Mouse (Mus musculus) CH12.LX (cell line): ENCODE results near the gene Sema5b. TPM values are rescaled to one million over a fixed set of nuclear protein-coding genes. Genes with fewer than 3 reads are reported as not detected.

Experiments used
- DNase-seq: peaks from one replicate; pipeline ENCODE4 v3.0.0-alpha.2; 2013; ENCODE audit errors: extremely low read depth
- H3K27ac ChIP-seq: 2 replicates; pipeline ENCODE4 v1.5.1; 2012; ENCODE audit warnings: low read depth, mild to moderate bottlenecking, control low read depth, moderate library complexity; ENCODE audit not compliant: insufficient read depth
- H3K27me3 ChIP-seq: replicated peaks from 2 replicates; pipeline ENCODE3; 2012; ENCODE audit warnings: inconsistent platforms
- H3K36me3 ChIP-seq, 2 experiments: replicated peaks in 1 of 2; 2 replicates each; pipeline versions ENCODE3 to v1.6.1; 2012; ENCODE audit warnings: inconsistent platforms in 1 of 2, low read length in 1 of 2, mild to moderate bottlenecking in 1 of 2, mixed read lengths in 1 of 2, moderate library complexity in 1 of 2; ENCODE audit not compliant: control insufficient read depth in 1 of 2, insufficient read depth in 1 of 2
- H3K4me1 ChIP-seq, 2 experiments: 2 replicates each; pipeline ENCODE4 v1.6.1; 2012; ENCODE audit warnings: inconsistent platforms in 1 of 2, moderate library complexity in 1 of 2; ENCODE audit not compliant: insufficient read depth in 2 of 2, control insufficient read depth in 1 of 2
- H3K4me2 ChIP-seq: 2 replicates; pipeline ENCODE4 v1.6.1; 2012; ENCODE audit warnings: low read depth, mild to moderate bottlenecking, control low read depth; ENCODE audit not compliant: poor library complexity, insufficient read depth, severe bottlenecking
- H3K4me3 ChIP-seq, 3 experiments: fragments of 150-350 bp in 1 of 3; sonication (generic) in 1 of 3; replicated peaks in 1 of 3; 2 replicates each; pipeline versions ENCODE3 to v1.5.1; 2011 to 2012; ENCODE audit warnings: low read depth in 2 of 3, low read length in 2 of 3, mild to moderate bottlenecking in 2 of 3, moderate library complexity in 2 of 3, control low read depth in 1 of 3, improper control_type of control experiment in 1 of 3, inconsistent platforms in 1 of 3, mixed read lengths in 1 of 3; ENCODE audit not compliant: poor library complexity in 1 of 3
- H3K79me2 ChIP-seq: replicated peaks from 2 replicates; pipeline ENCODE4 v1.6.1; 2012; ENCODE audit warnings: mild to moderate bottlenecking, moderate library complexity; ENCODE audit not compliant: control insufficient read depth, poor library complexity, insufficient read depth, severe bottlenecking; ENCODE audit errors: extremely low read depth
- H3K9ac ChIP-seq: 2 replicates; pipeline ENCODE4 v1.6.1; 2012; ENCODE audit warnings: low read depth, mild to moderate bottlenecking, control low read depth, moderate library complexity; ENCODE audit not compliant: insufficient read depth
- H3K9me3 ChIP-seq: replicated peaks from 2 replicates; pipeline ENCODE3; 2012; ENCODE audit warnings: low read length, inconsistent platforms, mixed read lengths
- BHLHE40 ChIP-seq: IDR thresholded peaks from 2 replicates; pipeline ENCODE4 v1.6.1; 2011; ENCODE audit warnings: mild to moderate bottlenecking, low read depth, low read length, improper control_type of control experiment
- CHD1 ChIP-seq: IDR thresholded peaks from 2 replicates; pipeline ENCODE4 v1.6.1; 2012; ENCODE audit warnings: low read depth, low read length, improper control_type of control experiment, inconsistent platforms
- CHD2 ChIP-seq: IDR thresholded peaks from 2 replicates; pipeline ENCODE4 v1.6.1; 2011; ENCODE audit warnings: low read length, improper control_type of control experiment
- CTCF ChIP-seq, 2 experiments: IDR thresholded peaks in 1 of 2; conservative IDR thresholded peaks in 1 of 2; 2 replicates each; pipeline ENCODE4 v1.5.1; 2011 to 2012; ENCODE audit warnings: low read depth in 2 of 2, low read length in 2 of 2, improper control_type of control experiment in 1 of 2, inconsistent platforms in 1 of 2, mild to moderate bottlenecking in 1 of 2, moderate library complexity in 1 of 2
- E2F4 ChIP-seq: IDR thresholded peaks from 2 replicates; pipeline ENCODE4 v1.6.1; 2011; ENCODE audit warnings: low read depth, low read length, improper control_type of control experiment; ENCODE audit not compliant: insufficient replicate concordance
- EP300 ChIP-seq: IDR thresholded peaks from 2 replicates; pipeline ENCODE4 v1.6.1; 2011; ENCODE audit warnings: low read length, improper control_type of control experiment
- GABPA ChIP-seq: IDR thresholded peaks from 2 replicates; pipeline ENCODE4 v1.6.1; 2012; ENCODE audit warnings: low read depth, low read length, improper control_type of control experiment, inconsistent platforms; ENCODE audit not compliant: insufficient replicate concordance
- HCFC1 ChIP-seq: IDR thresholded peaks from 2 replicates; pipeline ENCODE4 v1.6.1; 2012; ENCODE audit warnings: low read depth, mild to moderate bottlenecking, inconsistent platforms, low read length, improper control_type of control experiment
- JUN ChIP-seq: IDR thresholded peaks from 2 replicates; pipeline ENCODE4 v1.6.1; 2011; ENCODE audit warnings: low read depth, mild to moderate bottlenecking, low read length, improper control_type of control experiment, moderate library complexity; ENCODE audit not compliant: insufficient read depth
- JUND ChIP-seq: conservative IDR thresholded peaks from 2 replicates; pipeline ENCODE4 v1.6.1; 2011; ENCODE audit warnings: low read depth, low read length, improper control_type of control experiment
- MAX ChIP-seq: IDR thresholded peaks from 2 replicates; pipeline ENCODE4 v1.6.1; 2011; ENCODE audit warnings: low read length, improper control_type of control experiment
- MAZ ChIP-seq: IDR thresholded peaks from 2 replicates; pipeline ENCODE4 v1.6.1; 2012; ENCODE audit warnings: low read depth, mild to moderate bottlenecking, inconsistent platforms, low read length, improper control_type of control experiment, moderate library complexity
- MEF2A ChIP-seq: IDR thresholded peaks from 2 replicates; pipeline ENCODE4 v1.6.1; 2014; ENCODE audit warnings: low read depth, mild to moderate bottlenecking, inconsistent platforms, low read length, improper control_type of control experiment, borderline replicate concordance
- MXI1 ChIP-seq: IDR thresholded peaks from 2 replicates; pipeline ENCODE4 v1.6.1; 2011; ENCODE audit warnings: mild to moderate bottlenecking, low read depth, low read length, improper control_type of control experiment
- MYC ChIP-seq: IDR thresholded peaks from 2 replicates; pipeline ENCODE4 v1.6.1; 2011; ENCODE audit warnings: low read depth, mild to moderate bottlenecking, improper control_type of control experiment, low read length
- NELFE ChIP-seq: IDR thresholded peaks from 2 replicates; pipeline ENCODE4 v1.6.1; 2011; ENCODE audit warnings: low read depth, low read length, improper control_type of control experiment
- NRF1 ChIP-seq: IDR thresholded peaks from 2 replicates; pipeline ENCODE4 v1.6.1; 2014; ENCODE audit warnings: low read depth, mild to moderate bottlenecking, inconsistent platforms, low read length, improper control_type of control experiment, moderate library complexity
- POLR2A ChIP-seq: IDR thresholded peaks from 2 replicates; pipeline ENCODE4 v1.6.1; 2011; ENCODE audit warnings: low read depth, mild to moderate bottlenecking, improper control_type of control experiment, low read length
- RAD21 ChIP-seq: IDR thresholded peaks from 2 replicates; pipeline ENCODE4 v1.6.1; 2011; ENCODE audit warnings: low read depth, mild to moderate bottlenecking, low read length, improper control_type of control experiment, moderate library complexity
- TBP ChIP-seq: conservative IDR thresholded peaks from 2 replicates; pipeline ENCODE4 v1.6.1; 2011; ENCODE audit warnings: low read depth, low read length, improper control_type of control experiment
- TCF12 ChIP-seq: IDR thresholded peaks from 2 replicates; pipeline ENCODE4 v1.6.1; 2014; ENCODE audit warnings: low read depth, mild to moderate bottlenecking, inconsistent platforms, low read length, improper control_type of control experiment
- UBTF ChIP-seq: IDR thresholded peaks from 2 replicates; pipeline ENCODE4 v1.6.1; 2012; ENCODE audit warnings: low read depth, mild to moderate bottlenecking, inconsistent platforms, low read length, improper control_type of control experiment, moderate library complexity
- USF1 ChIP-seq: IDR thresholded peaks from 2 replicates; pipeline ENCODE4 v1.6.1; 2014; ENCODE audit warnings: low read depth, mild to moderate bottlenecking, inconsistent platforms, low read length, improper control_type of control experiment
- ZC3H11A ChIP-seq: IDR thresholded peaks from 2 replicates; pipeline ENCODE4 v1.6.1; 2012; ENCODE audit warnings: low read depth, mild to moderate bottlenecking, inconsistent platforms, low read length, improper control_type of control experiment
- ZKSCAN1 ChIP-seq: IDR thresholded peaks from 2 replicates; pipeline ENCODE4 v1.6.1; 2012; ENCODE audit warnings: low read depth, inconsistent platforms, low read length, improper control_type of control experiment, borderline replicate concordance
- ZNF384 ChIP-seq: IDR thresholded peaks from 2 replicates; pipeline ENCODE4 v1.6.1; 2012; ENCODE audit warnings: low read depth, low read length, improper control_type of control experiment, inconsistent platforms
- dilution Hi-C: fragments of 300-500 bp; cut with MboI; formaldehyde crosslinking; loops from 2 replicates; pipeline ENCODE4 v1.14.3; 2020; ENCODE audit warnings: low sequenced_read_pairs; ENCODE audit not compliant: extremely low pct_unique_long_range_greater_than_20kb, extremely low pct_ligation_motif_present
- in situ Hi-C: fragments of 300-500 bp; cut with MboI; formaldehyde crosslinking; loops from 3 replicates; pipeline ENCODE4 v1.14.3; 2019; ENCODE audit warnings: low sequenced_read_pairs, low pct_ligation_motif_present, low pct_unique_long_range_greater_than_20kb, mixed read lengths
- polyA plus RNA-seq: library from polyadenylated mRNA; unstranded; fragments of >175 nt; gene quantifications from 2 replicates; pipeline ENCODE4 v1.2.1, GENCODE M21; 2012; ENCODE audit warnings: low read depth; ENCODE audit not compliant: insufficient read length
- total RNA-seq, 2 experiments: library from RNA; depleted of rRNA; stranded (reverse); fragments of 300-350 nt in 1 of 2; fragments of >200 nt in 1 of 2; gene quantifications; 2 replicates each; pipeline ENCODE4 v1.2.3; 2012 to 2014

Gene Sema5b
- total and polyA plus RNA-seq, 3 experiments, result 0.04 TPM; not detected in 2

- no peak for TF ChIP-seq E2F4
- peak; percentile 74 for TF ChIP-seq POLR2A
- TF ChIP-seq JUND, result no peak
- TF ChIP-seq CHD2, result no peak
- no peak for TF ChIP-seq ZC3H11A
- TF ChIP-seq NELFE, result peak; percentile 48; the same call in 1 of the 2 replicates
- TF ChIP-seq BHLHE40, result no peak; the same call in none of the 2 replicates
- TF ChIP-seq CTCF (conservative IDR thresholded peaks at IDR 0.05 in 1 of 2, IDR thresholded peaks at IDR 0.05 in 1 of 2; ENCODE audit: low read depth in 2 of 2, low read length in 2 of 2), result no peak
- peak; percentile 91 for TF ChIP-seq TBP
- TF ChIP-seq MAZ, result peak; percentile 91
- TF ChIP-seq JUN, result no peak
- TF ChIP-seq MYC, result no peak
- peak; percentile 71; the same call in 1 of the 2 replicates for TF ChIP-seq TCF12
These were observed 155.2 kb downstream of the Sema5b start (continued) for GRCm38 (mm10) chr16:35696103-35696502.

- in situ Hi-C loops, result no loop called here
- no peak overlapping the region for H3K9ac ChIP-seq
- peaks cover 11 to 32% of the 10 kb centered on the region in 2 experiments for H3K4me1 ChIP-seq
- peaks cover 25 to 85% of the 10 kb centered on the region in 2 experiments for H3K36me3 ChIP-seq
- H3K27ac ChIP-seq, result no peak overlapping the region
- H3K27me3 ChIP-seq, result no peaks in the 10 kb centered on the region
- no peaks in the 10 kb centered on the region for H3K9me3 ChIP-seq
- dilution Hi-C loops, result no loop called here
- no peak for TF ChIP-seq E2F4
- TF ChIP-seq MAZ, result no peak
- no peak for TF ChIP-seq MXI1
- no peak for TF ChIP-seq RAD21
- TF ChIP-seq JUND, result no peak
- TF ChIP-seq HCFC1, result no peak
- no peak for TF ChIP-seq BHLHE40
- no peak for TF ChIP-seq UBTF
- no peak for TF ChIP-seq ZKSCAN1
- TF ChIP-seq NRF1, result no peak
- no peak for TF ChIP-seq POLR2A
- TF ChIP-seq ZNF384, result no peak
- no peak for TF ChIP-seq GABPA
- no peak for TF ChIP-seq USF1
- no peak for TF ChIP-seq CHD2
- TF ChIP-seq MYC, result no peak
- TF ChIP-seq CHD1, result no peak
- TF ChIP-seq MEF2A, result no peak
- TF ChIP-seq MAX, result no peak
- TF ChIP-seq EP300, result no peak
- H3K79me2 ChIP-seq, result no peaks in the 10 kb centered on the region
- H3K4me3 ChIP-seq, result no peak overlapping the region
- no peak for DNase-seq
- H3K4me2 ChIP-seq, result no peak overlapping the region
These were observed 160.9 kb downstream of the Sema5b start for GRCm38 (mm10) chr16:35701823-35702222.
